Mouse (Mus musculus) kidney, adult 11 months (tissue): ENCODE measurements around the gene Coro1b.

Source experiments
- DNase-seq: peaks from one replicate; pipeline ENCODE4 v3.0.0; 2022

The Coro1b gene

GRCm38 (mm10) chr19:4148491-4148806, at the start of gene Coro1b:
Gene Coro1b (plus strand): TSS chr19:4148619.
- peak; percentile 96 for DNase-seq

GRCm38 (mm10) chr19:4099056-4099455, 49.4 kb upstream of the Coro1b start:
- peak; percentile 92 for DNase-seq

- peak; percentile 67 for DNase-seq
Measured at GRCm38 (mm10) chr19:4099837-4100717, 48.3 kb upstream of the Coro1b start, which contains the start of gene Pitpnm1. Gene Pitpnm1 (plus strand): TSS chr19:4099998.

DNA sequence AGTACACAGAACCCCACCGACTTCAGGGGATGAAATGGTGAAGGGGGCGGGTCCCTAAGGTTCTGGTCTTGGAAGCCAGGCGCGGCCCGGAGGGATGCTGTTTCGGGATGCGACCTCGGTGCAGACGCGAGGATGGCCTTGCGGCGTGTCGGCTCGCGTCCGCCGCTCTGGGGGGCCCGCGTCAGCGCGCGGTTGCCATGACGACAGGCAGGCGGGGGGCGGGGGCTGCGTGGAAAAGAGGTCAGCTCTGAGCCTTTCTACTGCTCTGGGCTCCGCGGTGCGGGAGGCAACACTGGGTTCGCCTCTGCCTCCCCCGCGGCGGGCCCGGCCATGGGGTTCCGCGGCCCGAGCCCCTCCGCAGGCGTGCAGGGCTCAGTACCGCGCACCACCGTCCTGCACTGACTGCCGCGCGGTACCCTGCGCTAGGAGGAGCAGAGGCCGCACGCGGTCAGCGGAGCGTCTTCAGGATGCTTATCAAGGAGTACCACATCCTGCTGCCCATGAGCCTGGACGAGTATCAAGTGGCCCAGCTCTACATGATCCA, 47.6 kb upstream of the Coro1b start:
- DNase-seq, result no peak

DNA sequence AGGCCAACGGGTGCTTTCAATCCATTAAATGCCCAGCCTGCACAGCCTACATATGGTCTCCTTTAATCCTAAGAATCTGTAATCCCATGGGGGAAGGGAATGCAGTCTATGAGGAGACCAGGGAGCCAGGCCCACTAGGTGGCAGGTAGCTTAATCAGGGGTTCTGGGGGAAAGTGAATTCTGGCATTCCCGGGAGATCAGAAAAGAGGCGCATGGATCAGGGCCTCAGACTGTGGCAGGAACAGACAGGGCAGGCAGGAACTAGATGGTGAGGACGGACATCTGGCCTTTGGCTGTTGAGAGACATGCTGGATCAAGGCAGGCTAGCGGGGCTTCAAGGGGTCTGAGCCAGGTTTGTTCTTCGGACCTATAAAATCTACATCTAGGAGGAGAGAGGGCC, 47.0 kb upstream of the Coro1b start:
- no peak for DNase-seq

DNA sequence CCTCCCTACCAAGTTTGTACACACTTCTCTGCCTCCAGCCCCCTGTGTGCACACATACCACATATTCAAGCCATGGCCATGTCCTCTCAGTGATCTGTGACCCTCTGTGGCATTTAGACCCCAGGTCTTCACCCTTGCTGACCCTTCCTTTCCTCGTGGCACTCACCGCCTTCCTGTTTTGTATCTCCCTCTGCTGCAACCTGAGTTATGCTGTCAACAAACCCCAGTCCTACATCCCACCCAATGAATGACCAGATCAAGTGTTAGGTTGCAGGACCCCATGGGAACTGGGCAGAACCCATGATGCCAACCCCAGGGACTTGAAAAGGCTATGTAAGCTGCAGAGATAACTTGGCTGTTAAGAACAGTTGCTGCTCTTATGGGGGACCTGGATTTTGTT, 46.4 kb upstream of the Coro1b start:
- no peak for DNase-seq

- no peak for DNase-seq
Measured at GRCm38 (mm10) chr19:4102626-4103025, 45.8 kb upstream of the Coro1b start.

DNA sequence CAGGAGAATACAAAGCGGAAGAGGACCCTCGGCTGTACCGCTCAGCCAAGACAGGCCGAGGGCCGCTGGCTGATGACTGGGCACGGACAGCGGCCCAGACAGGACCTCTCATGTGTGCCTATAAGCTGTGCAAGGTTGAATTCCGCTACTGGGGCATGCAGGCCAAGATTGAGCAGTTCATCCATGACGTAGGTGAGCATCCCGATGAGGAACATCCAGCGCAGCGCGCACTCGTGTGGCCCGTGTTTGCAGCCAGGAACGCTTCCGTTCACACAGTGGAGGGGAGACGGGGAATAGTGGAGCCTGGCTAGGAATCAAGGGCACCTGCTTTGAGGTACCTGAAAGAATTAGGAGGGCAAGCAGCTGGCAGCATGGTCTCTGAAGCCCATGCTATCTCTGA, 45.1 kb upstream of the Coro1b start:
- DNase-seq, result no peak

DNA sequence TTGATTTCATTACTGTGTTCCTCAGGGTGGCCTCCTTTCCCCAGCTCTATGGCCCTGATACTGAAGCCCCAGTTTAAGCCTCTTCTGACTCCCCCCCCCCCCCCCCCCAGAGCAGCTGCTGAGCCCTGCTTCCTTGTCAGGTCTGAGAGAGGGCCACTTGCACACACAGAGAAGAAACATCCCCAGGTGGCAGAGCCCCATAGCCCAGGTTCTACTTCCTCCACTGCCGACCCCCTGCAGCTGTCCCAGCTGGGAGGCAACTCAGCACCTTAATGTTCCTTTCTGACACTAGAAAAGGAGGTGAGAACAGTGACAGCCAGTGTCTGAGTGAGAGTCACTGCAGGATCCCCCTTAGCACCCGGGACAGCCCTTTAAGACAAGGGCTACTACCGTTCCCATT, 44.6 kb upstream of the Coro1b start:
- DNase-seq, result no peak

GRCm38 (mm10) chr19:4104675-4105194, 43.7 kb upstream of the Coro1b start:
- DNase-seq, result no peak

- DNase-seq, result no peak
Measured at GRCm38 (mm10) chr19:4106654-4107053, 41.8 kb upstream of the Coro1b start.

- no peak for DNase-seq
Measured at GRCm38 (mm10) chr19:4108535-4108934, 39.9 kb upstream of the Coro1b start.

- DNase-seq, result no peak
Measured at GRCm38 (mm10) chr19:4112063-4112960, 36.1 kb upstream of the Coro1b start.

DNA sequence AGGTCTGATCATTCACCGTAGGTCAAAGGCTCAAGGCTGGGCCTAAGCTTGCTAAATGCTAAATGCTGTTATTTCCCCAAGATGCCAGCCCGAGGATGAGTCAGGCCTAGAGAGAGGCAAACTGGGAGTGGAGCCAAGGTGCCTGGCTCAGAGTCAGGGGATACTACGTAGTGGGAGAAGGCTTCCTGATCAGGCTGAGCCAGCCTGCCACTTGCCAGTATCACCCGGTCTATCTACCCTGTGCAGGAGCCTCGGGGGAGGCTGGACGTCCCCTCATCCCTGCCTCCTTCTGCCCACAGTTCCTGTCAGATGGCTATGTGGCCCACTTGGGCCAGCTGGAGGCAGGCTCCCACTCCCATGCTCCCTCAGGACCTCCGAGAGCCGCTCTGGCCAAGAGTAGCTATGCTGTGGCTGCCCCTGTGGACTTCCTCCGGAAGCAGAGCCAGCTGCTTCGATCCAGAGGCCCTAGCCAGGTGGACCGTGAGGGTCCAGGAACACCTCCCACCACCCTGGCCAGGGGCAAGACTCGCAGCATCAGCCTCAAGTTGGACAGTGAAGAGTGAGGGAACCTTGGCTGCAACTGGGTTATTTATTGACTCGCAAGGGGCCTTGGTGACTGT, 35.1 kb upstream of the Coro1b start:
- DNase-seq, result peak; percentile 85

GRCm38 (mm10) chr19:4113806-4114230, 34.6 kb upstream of the Coro1b start:
- peak; percentile 63 for DNase-seq

DNA sequence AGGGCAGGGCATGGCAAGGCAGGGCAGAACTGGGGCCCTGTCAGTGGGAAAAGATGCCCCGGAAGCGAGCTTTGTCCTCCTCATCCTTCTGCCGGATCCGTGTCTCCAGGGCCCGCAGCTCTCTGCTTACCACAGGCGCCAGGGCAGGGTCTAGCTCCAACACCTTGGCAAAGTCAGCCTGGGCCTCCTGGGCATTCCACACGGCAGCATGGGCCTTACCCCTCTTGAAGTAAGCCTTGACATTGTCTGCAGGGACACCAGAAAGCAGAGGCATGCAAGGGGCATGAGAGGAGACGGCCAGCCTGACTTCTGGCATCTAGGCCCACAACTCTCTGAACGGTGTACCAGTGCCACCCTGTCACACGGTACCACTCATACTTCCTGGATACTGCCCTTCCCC, 33.9 kb upstream of the Coro1b start:
- no peak for DNase-seq

DNA sequence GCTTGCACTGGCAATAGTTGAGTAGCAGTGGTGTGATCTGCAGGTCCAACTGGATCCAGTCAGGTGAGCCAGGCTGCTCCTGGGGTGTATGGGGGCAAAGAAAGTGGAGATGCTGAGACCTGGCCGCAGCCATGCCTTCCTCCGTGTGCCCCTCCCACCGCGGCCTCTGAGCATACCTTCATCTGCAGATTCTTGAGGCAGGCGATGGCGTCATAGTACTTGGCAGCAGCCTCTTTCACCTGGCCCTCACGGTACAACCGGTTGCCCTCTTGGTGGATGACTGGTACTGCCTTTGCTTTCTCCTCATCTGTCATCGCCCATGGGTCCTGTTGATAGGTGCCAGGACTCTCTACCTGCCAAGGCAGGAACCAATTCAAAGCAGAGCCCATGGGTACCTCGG, 33.3 kb upstream of the Coro1b start:
- DNase-seq, result no peak

DNA sequence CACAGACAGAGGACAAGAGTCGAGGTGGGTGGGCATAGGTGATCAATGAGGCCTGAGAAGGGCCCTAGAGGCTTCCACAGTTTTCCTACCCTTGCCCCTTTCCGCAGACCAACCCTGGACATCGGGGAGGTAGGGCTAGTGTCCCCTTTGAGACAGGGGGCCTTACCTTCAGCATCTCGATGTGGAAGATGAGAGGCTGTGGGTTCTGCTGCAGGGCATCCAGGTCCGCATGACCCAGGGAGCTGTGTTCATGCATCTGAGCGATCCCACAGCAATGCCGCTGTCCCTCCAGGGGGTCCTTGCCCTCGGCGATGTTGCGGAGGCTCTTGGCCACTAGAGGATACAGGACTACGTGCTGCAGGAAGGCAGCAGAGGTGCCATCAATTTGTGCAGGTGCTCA, 32.6 kb upstream of the Coro1b start:
- DNase-seq, result no peak

GRCm38 (mm10) chr19:4117006-4117405, 31.4 kb upstream of the Coro1b start:
- no peak for DNase-seq

GRCm38 (mm10) chr19:4118350-4118749, 30.1 kb upstream of the Coro1b start:
- no peak for DNase-seq

DNA sequence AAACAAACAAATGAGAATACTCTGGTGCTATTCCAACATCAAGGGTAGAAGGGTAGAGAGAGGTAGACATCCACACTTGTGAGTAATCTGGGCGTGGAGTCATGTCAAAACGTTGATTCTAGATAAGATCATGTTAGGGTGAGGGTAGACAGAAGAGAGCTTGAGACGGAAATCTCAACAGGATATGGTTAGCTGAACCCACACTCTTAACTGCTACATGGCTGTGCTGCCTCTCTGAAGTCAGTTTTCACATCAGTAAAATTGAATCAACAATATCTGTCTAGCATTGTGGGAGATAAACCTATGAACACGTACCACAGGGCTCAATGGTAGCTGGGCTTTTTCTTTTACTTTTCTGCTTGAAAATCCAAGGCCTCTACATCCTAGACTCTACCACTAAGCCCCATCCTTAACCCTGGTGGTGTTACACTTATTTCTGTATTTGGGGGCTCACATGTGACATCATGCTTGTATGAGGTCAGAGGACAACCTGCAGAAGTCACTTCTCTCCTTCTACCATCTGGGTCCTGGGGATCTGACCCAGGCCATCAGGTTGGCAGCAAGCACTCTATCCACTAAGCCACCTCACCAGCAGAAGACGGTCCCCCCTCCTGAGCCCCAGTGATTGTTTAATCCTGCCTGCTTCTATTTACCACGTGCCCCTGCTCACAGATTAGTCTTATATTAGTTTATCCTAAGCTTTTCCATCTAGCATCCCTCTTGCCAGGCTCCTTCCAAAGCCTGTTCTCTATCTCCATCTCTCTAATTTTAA, 28.5 kb upstream of the Coro1b start:
- no peak for DNase-seq

- no peak for DNase-seq
Measured at GRCm38 (mm10) chr19:4120496-4120895, 27.9 kb upstream of the Coro1b start.
